Mouse (Mus musculus) embryonic stem cell, embryonic (primary cell): ENCODE results near the gene Myh14.

Source experiments
- CTCF ChIA-PET, 4 experiments: fragments of 300-600 bp in 2 of 4; fragments of 350-600 bp in 2 of 4; sonication (Branson Sonifier 250); formaldehyde crosslinking; loops; one replicate each; lab custom pipeline; 2022; ENCODE audit warnings: inconsistent platforms in 2 of 4; lab: Charles Lee
- POLR2A ChIA-PET, 4 experiments: fragments of 300-600 bp in 2 of 4; fragments of 350-600 bp in 2 of 4; sonication (Branson Sonifier 250); formaldehyde crosslinking; loops; one replicate each; lab custom pipeline; 2022; ENCODE audit warnings: antibody characterized with exemption in 4 of 4, inconsistent platforms in 1 of 4; lab: Charles Lee

Gene Myh14

DNA sequence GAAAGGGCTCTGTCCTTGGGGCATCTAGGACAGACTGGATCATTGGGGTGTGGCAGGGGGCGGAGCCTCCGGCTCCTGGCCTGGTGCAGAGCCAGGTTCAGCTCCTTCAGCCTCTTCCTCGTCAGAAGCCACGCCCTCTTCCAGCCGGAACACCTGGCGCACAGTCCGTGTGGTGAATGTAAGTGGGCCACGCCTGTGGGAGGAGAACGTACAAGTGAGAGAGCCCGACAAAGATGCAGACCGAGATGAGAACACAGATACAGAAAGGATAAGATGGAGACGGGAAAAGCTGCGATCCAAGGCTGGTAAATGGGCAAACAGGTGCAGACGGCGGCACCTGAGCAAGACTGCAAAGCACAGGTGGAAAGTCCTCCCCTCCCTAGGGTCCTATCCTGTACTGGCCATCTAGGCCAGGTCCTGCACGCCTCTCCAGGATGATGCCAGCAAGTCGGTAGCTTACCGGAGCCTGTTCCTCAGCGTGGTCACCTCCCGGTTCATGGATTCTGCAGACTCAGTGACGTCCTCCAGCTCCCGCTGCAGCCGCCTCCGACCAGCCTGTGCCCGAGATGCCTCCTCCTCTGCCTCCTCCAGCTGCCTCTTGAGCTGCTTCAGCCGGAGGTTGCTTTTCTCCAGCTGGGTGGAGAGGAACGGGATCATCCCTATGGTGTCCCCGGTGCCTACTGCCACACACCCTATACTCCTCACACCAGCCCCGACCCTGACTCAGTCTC is 64.3 kb downstream of the Myh14 start:
- ChIA-PET POLR2A (interaction anchor here (0.6 to 10.2 kb wide), 43 partner anchors 8 to 936 kb away, joined by 3 to 212 read pairs (median 5); partner anchors contain the start of genes Kcnc3 (in 3 of the 4), 1700028J19Rik (in 2 of the 4), 2410002F23Rik (in 2 of the 4) and Atf5 (in 2 of the 4)), CTCF (interaction anchor here (0.6 to 3.2 kb wide), 20 partner anchors 9 to 247 kb away, joined by 3 to 25 read pairs (median 3); partner anchors contain the start of genes Kcnc3 (in 2 of the 4), Pold1 (in 2 of the 4), Emc10 (in 1 of the 4) and Fam71e1 (in 1 of the 4))

DNA sequence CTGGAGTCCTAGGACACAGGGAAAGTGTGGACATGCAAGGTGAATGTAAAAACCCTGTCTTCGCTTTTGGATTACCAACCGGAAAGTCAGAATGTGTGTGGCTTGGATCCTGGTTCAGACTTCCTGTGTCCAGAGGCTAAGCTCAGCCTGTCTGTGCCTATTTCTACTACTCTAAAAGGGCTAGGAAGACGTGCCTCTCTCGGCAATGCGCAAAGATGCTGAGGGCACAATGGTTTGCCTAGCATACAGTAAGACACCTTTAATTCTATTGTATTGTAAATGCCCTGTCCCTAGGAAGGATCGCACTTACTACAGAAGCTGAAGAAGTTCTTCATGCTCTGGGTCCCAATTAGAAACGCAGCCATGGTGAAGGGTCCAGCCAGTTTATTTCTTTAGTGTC is 65.2 kb downstream of the Myh14 start:
- ChIA-PET CTCF (interaction anchor here (0.6 to 3.2 kb wide), 23 partner anchors 10 to 246 kb away, joined by 3 to 14 read pairs (median 3); partner anchors contain the start of genes Pold1 (in 2 of the 4), Emc10 (in 1 of the 4), Fam71e1 (in 1 of the 4) and Kcnc3 (in 1 of the 4)), POLR2A (interaction anchor here (0.6 to 10.2 kb wide), 58 partner anchors 8 to 936 kb away, joined by 3 to 212 read pairs (median 5); partner anchors contain the start of genes Kcnc3 (in 3 of the 4), Atf5 (in 2 of the 4), Il4i1 (in 2 of the 4) and Nup62 (in 2 of the 4))

DNA sequence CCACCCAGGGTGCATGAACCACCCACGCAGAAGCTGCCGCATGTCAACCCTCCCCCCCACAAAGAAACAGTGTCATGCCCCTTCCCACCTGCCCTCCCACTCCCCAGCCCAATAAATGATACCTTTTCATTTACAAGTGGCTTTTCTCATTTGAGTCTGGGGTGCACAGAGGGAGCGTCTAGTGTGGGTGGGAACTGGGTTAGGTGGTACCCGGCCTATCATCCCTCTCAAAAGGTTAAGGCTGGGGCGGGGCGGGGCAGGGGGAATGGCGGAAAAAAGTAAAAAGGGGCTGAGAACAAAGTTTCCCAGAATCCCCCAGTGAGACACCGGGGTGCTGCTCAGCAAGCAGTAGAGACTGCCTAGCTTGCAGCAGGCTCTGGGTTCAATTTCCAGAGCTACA is 66.0 kb downstream of the Myh14 start:
- ChIA-PET CTCF (interaction anchor here (0.5 to 3.2 kb wide), 20 partner anchors 10 to 917 kb away, joined by 3 to 17 read pairs (median 4); partner anchors contain the start of genes Kcnc3 (in 1 of the 4) and Spib (in 1 of the 4)), POLR2A (interaction anchor here (0.5 to 10.2 kb wide), 50 partner anchors 8 to 550 kb away, joined by 3 to 212 read pairs (median 5); partner anchors contain the start of genes Kcnc3 (in 3 of the 4), Atf5 (in 2 of the 4), Il4i1 (in 2 of the 4) and Nup62 (in 2 of the 4))

DNA sequence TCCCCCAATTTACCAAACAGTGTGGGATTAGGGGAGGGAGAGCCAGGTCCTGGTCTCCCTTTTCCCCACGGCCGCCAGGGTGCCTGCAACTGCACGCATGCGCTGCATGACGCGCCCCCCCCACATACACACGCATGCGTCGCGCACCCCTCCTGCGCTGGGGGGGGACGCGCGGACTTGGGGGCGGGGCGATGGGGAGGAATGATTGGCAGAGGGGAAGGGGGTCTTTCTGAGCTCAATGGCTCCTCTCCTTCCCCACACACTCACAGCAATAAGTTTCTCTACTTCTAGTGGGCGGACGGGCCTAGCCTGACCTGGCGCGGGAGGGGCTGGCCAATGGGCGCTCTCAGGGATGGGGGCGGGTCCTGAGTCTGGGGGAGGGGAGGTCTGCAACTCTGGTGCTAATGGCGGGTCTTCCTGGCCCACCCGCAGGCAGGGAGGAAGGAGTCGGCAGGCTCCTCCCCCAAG is 66.5 kb downstream of the Myh14 start:
- CTCF ChIA-PET, result interaction anchor here (0.6 to 3.2 kb wide), 20 partner anchors 11 to 918 kb away, joined by 3 to 17 read pairs (median 4); partner anchors contain the start of genes Kcnc3 (in 1 of the 4) and Spib (in 1 of the 4)
- POLR2A ChIA-PET, result interaction anchor here (0.6 to 10.2 kb wide), 43 partner anchors 9 to 1139 kb away, joined by 3 to 212 read pairs (median 4); partner anchors contain the start of genes Kcnc3 (in 3 of the 4), Atf5 (in 2 of the 4), Il4i1 (in 2 of the 4) and Nup62 (in 2 of the 4)

DNA sequence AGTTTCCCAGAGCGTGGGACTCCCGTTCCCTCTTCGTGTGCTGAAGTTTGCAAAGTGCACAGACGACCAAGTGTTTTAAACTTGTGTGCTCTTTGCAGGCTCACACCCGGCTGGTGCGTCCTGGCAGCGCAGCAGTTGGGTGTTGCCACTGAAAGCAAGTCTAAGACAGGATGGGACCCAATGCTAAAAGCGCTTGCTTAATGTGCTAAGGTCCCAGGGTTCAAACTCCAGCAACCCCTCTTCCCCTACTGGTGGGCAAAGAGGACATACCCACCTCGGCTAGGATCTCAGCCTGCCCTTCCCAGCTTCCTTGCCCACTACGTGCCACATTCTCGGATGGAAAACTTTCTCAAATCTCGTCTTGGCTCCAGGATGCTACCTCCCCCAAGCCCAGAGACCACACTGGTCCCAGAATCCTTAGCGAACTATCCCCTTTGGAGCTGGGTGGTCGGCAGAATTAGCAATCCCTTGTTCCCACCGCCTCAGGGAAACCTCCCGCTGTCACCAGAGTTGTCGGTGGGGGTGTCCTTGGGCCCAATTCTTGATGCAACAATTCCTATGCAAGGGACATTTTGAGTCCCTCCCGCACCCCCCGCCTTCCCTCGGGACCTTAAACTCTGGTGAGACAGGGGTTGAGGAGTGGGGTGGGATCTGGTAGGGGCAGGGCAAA is 67.3 kb downstream of the Myh14 start:
- POLR2A ChIA-PET, result interaction anchor here in 3 of 4 experiments (0.6 to 10.2 kb wide), 26 partner anchors 9 to 551 kb away, joined by 3 to 212 read pairs (median 4); partner anchors contain the start of genes Kcnc3 (in 3 of the 3), Aldh16a1 (in 1 of the 3), Atf5 (in 1 of the 3) and Emc10 (in 1 of the 3)
- CTCF ChIA-PET, result interaction anchor here in 3 of 4 experiments (0.5 to 3.0 kb wide), 6 partner anchors 10 to 76 kb away, joined by 3 to 10 read pairs (median 6); no protein-coding TSS in a partner anchor

DNA sequence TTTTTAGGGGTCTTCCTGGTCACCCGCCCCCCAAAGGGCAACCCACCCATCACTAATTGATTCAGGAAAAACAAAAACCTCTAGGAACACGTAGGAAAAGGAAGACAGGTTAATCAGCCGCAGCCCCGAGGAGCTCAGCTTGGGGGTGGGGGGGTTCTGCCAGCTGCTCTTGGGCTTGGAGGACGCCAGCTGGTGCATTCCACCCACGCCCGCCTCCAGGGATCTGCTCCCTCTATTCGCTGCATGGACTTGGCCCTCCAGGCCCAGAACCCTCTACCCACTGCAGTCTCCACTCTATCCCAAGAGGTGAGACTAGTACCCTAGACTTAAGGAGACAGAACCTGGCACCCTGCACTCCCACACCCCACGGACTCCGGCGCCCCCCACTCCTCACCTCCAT is 68.2 kb downstream of the Myh14 start:
- POLR2A ChIA-PET, result interaction anchor here (0.6 to 10.2 kb wide), 25 partner anchors 8 to 520 kb away, joined by 3 to 212 read pairs (median 4); partner anchors contain the start of genes Kcnc3 (in 3 of the 4), Emc10 (in 1 of the 4), Mybpc2 (in 1 of the 4) and Nr1h2 (in 1 of the 4)
- CTCF ChIA-PET, result interaction anchor here in 3 of 4 experiments (0.6 to 3.0 kb wide), 9 partner anchors 8 to 75 kb away, joined by 3 to 10 read pairs (median 6); partner anchors contain the start of gene Kcnc3 (in 1 of the 3)

DNA sequence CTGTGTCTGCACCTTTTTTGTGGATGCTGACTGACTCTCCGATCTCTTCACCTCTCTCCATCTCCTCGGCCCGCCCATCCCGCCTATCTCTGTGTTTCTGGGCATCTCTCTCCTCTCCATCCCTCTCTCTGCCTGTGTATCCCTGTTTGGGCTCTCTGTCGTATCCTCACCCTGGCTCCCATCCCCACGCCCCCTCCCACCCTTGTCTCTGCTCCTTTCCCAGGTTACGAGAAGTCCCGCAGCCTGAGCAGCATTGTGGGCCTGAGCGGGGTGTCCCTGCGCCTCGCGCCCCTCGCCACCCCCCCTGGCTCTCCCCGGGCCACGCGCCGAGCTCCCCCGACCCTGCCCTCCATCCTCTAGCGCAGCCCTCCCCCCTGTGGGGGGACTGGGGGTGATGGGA is 69.0 kb downstream of the Myh14 start:
- POLR2A ChIA-PET, result interaction anchor here (0.7 to 10.2 kb wide), 13 partner anchors 8 to 248 kb away, joined by 3 to 212 read pairs (median 4); partner anchors contain the start of genes Kcnc3 (in 3 of the 4) and Nr1h2 (in 1 of the 4)

DNA sequence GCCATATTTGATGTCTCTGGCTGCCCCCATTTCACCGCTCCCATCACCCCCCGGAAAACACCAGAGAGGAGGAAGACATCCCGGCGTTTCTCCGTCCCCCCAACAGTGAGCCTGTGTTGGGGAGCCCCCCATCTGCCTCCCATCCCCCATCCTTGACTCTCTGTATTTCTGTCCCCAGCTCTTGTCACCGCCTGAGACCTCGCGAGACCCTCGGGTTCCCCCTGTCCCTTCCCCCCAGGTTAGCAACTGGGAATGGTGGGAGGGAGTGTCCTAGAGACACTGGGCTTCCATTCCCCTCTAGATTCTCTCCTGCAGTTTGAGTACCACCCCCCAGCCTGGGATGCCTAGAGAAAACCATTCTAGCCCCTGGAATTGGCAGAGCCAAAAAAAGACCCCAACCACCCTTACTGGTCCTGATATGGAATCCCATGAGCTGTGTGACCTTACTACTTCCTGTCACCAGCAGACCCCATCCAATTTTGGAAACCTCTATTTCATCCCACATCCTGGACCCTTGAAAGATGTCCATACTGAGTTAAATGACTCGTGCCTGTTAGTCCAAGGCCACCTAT is 69.9 kb downstream of the Myh14 start:
- ChIA-PET CTCF (interaction anchor here in 3 of 4 experiments (0.6 to 1.8 kb wide), 7 partner anchors 10 to 607 kb away, joined by 3 to 7 read pairs (median 3); partner anchors contain the start of gene Kcnc3 (in 1 of the 3)), POLR2A (interaction anchor here in 2 of 4 experiments (0.5 to 10.2 kb wide), 9 partner anchors 9 to 226 kb away, joined by 3 to 212 read pairs (median 3); partner anchors contain the start of gene Kcnc3 (in 2 of the 2))

More for the DNA sequence above, 69.0 kb downstream of the Myh14 start:
- CTCF ChIA-PET, result interaction anchor here in 2 of 4 experiments (0.7 to 1.8 kb wide), 8 partner anchors 11 to 52 kb away, joined by 3 to 7 read pairs (median 4); partner anchors contain the start of gene Kcnc3 (in 1 of the 2)

DNA sequence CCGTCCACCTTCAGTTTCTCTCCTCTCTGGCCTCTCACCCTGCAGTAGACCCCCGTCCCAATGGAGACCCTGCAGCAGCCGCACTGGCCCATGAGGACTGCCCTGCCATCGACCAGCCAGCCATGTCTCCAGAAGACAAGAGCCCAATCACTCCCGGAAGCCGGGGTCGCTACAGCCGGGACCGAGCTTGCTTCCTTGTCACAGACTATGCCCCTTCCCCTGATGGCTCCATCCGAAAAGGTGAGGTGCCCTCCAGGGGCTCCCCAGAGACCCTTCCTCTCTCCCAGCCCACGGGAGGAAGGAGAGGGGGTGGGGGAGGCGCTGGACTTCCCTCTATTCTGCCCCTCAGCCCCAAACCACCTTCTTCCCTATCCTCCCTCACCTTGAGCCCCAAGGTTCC is 72.3 kb downstream of the Myh14 start:
- POLR2A ChIA-PET, result interaction anchor here in 2 of 4 experiments (2.0 to 10.2 kb wide), 2 partner anchors 8 to 12 kb away, joined by 5 to 212 read pairs; partner anchors contain the start of gene Kcnc3 (in 1 of the 2)
- CTCF ChIA-PET, result interaction anchor here in 1 of 4 experiments (0.7 kb wide), 1 partner anchor 79 kb away, joined by 4 read pairs; no protein-coding TSS in a partner anchor

DNA sequence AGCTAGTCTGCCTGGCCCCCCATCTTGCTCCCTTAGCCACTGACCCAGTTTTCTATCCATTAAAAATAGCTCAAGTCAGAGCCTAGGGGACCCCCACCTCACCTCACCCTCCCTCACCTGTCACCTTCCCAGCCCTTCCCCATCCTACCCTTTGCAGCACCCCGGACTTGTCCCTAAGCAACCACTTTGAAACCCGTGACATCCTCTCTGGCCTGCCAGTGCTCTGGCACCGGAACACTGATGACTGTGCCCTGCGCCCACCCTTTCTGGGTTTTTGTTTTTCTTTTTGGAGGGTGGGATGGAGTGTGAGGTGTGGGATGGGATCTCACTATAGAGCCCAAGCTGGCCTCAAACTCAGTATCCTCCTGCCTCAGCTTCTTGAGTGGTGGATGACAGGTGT is 73.0 kb downstream of the Myh14 start:
- POLR2A ChIA-PET, result interaction anchor here in 3 of 4 experiments (0.5 to 10.2 kb wide), 5 partner anchors 7 to 253 kb away, joined by 4 to 212 read pairs (median 5); partner anchors contain the start of gene Kcnc3 (in 1 of the 3)

DNA sequence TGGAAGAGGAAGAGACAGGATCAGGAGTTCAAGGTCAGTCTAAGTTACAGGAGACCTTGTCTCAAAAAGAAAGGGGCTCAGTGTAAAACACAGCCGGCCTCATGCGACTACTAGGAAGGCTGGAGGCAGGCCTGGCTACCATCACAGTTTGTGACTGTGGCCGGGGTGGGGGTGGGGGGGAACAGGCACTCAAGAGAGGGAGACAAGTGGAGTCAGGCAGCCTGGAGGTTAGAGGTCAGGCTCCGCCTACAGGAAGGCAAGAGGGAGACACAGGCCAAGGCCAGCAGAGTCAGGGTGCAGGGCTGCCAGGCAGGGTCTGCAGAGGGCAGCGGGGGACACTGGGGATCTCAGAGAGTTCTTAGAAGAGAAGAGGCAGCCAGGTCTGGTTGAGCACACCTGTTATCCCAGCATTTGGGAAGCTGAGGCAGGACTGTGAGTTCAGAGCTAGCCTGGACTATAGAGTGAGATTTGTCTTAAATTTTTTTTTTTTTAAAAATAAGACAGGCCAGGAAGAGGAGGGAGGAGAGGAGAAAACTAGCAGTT is 73.6 kb downstream of the Myh14 start:
- ChIA-PET CTCF (interaction anchor here in 1 of 4 experiments (0.6 kb wide), 1 partner anchor 16 kb away, joined by 5 read pairs; no protein-coding TSS in a partner anchor), POLR2A (interaction anchor here in 3 of 4 experiments (0.5 to 2.0 kb wide), 6 partner anchors 9 to 350 kb away, joined by 4 to 7 read pairs (median 4); no protein-coding TSS in a partner anchor)

More for the DNA sequence above, 73.0 kb downstream of the Myh14 start:
- CTCF ChIA-PET, result interaction anchor here in 3 of 4 experiments (0.5 to 0.6 kb wide), 3 partner anchors 15 to 335 kb away, joined by 3 to 5 read pairs (median 3); no protein-coding TSS in a partner anchor

DNA sequence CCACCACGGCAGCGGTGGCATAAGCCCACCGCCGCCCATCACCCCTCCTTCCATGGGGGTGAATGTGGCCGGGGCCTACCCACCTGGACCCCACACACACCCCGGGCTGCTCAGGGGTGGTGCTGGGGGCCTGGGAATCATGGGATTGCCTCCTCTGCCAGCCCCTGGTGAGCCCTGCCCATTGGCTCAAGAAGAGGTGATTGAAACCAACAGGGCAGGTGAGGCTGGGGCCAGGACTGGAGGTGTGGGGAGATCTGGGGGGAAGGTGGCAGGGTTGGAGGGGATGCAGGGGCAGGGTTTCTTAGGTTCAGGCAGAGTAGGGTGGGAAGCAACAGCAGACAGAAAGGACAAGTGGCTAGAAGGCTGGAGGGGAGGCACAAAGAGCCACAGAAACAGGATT is 74.6 kb downstream of the Myh14 start:
- POLR2A ChIA-PET, result interaction anchor here in 2 of 4 experiments (0.8 to 1.5 kb wide), 3 partner anchors 9 to 52 kb away, joined by 3 to 4 read pairs (median 3); no protein-coding TSS in a partner anchor
- CTCF ChIA-PET, result no interaction called here

DNA sequence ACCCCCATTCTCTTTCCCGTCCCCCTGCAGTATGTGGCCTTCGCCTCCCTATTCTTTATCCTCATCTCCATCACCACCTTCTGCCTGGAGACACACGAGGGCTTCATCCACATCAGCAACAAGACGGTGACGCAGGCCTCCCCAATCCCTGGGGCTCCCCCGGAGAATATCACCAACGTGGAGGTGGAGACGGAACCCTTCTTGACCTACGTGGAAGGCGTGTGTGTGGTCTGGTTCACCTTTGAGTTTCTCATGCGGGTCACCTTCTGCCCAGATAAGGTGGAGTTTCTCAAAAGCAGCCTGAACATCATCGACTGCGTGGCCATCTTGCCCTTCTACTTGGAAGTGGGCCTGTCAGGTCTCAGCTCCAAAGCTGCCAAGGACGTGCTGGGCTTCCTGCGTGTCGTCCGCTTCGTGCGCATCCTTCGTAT is 75.5 kb downstream of the Myh14 start:
- POLR2A ChIA-PET, result interaction anchor here in 3 of 4 experiments (0.6 to 10.3 kb wide), 3 partner anchors 8 to 149 kb away, joined by 3 to 212 read pairs (median 3); no protein-coding TSS in a partner anchor
- CTCF ChIA-PET, result no interaction called here

DNA sequence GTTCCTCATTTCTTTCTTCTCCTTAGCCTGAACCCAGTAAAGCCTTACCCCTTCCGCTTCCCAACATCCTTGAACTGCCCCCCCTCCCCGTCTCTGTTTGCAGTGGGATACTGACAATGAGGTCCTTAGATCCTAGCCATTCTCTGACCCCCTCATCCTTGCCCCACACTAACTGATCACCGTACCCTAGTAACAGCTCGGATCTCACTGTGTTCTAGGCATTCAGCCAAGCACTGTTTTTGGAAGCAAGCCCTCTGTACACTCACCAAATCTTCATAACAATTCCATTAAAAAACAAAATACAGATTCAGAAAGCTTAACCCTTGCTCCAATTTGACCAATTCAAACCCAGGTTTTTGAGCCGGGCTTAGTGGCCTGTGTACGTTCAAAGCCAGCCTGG is 76.4 kb downstream of the Myh14 start:
- CTCF ChIA-PET, result interaction anchor here in 3 of 4 experiments (0.6 to 1.6 kb wide), 5 partner anchors 29 to 122 kb away, joined by 3 to 6 read pairs (median 4); no protein-coding TSS in a partner anchor
- POLR2A ChIA-PET, result interaction anchor here (0.6 to 10.3 kb wide), 8 partner anchors 8 to 30 kb away, joined by 3 to 212 read pairs (median 6); no protein-coding TSS in a partner anchor

DNA sequence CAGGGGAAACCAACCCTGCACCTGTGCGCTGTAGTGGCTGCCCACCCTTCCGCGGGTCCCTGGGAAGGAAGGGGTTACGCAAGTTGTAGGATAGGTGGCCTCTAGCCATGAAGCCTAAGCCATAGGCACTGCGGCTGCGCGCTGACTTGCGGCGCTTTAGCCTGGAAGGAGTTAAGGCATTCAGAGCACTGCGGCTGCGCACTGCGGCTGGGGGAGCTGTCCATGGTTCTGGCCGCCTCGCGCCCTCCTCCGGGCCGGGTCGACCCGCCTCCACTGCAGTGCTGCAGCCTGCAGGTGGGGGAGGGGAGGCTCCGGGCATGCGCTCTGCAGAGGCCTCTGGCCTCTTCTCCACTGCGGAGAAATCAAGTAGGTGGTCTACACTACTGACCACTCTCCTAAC is 76.9 kb downstream of the Myh14 start:
- ChIA-PET CTCF (interaction anchor here in 2 of 4 experiments (1.1 to 1.6 kb wide), 5 partner anchors 12 to 54 kb away, joined by 3 to 4 read pairs (median 4); no protein-coding TSS in a partner anchor), POLR2A (interaction anchor here (0.6 to 10.3 kb wide), 8 partner anchors 9 to 30 kb away, joined by 3 to 212 read pairs (median 6); no protein-coding TSS in a partner anchor)
